ENCODE assay signal across 23 mouse cellular contexts in genomic region chr3:71220379-71220778, GRCm38 (mm10).
A peak's percentile ranks its signal among the peaks of the same experiment; 100 is the strongest.
DNase-seq lines count a peak whose midpoint lies in the region; ATAC-seq and TF ChIP-seq lines count a peak whose summit lies in the region.
"Had no signal": no experiment of that assay in that cellular context is flagged by ENCODE, and none has a peak within 500 bp of the region (broad histone marks: within the 10 kb centered on the region; RNA-seq: fewer than 3 reads in every experiment).

No protein-coding gene starts in this region.

- H3K4me2 ChIP-seq in forebrain, embryonic 16.5 days (ENCODE audit: low read length), result no peak overlapping the region
- H3K4me2 ChIP-seq in forebrain, embryonic 11.5 days (ENCODE audit: low read depth, low read length, severe bottlenecking), result no peak overlapping the region
- no peak overlapping the region for H3K4me2 ChIP-seq in hindbrain, embryonic 14.5 days (replicated peaks)
- H3K4me2 ChIP-seq: forebrain, embryonic 12.5 days; forebrain, embryonic 15.5 days; heart, embryonic 13.5 days; hindbrain, embryonic 15.5 days had no signal

- H3K4me1 ChIP-seq in forebrain, embryonic 16.5 days (replicated peaks; ENCODE audit: control insufficient read depth, insufficient read depth, low read length), result no peaks in the 10 kb centered on the region
- H3K4me1 ChIP-seq in forebrain, embryonic 11.5 days (replicated peaks; ENCODE audit: control insufficient read depth, insufficient read depth, low read length), result no peaks in the 10 kb centered on the region
- H3K4me1 ChIP-seq in hindbrain, embryonic 14.5 days (replicated peaks; ENCODE audit: control insufficient read depth, insufficient read depth, low read length), result no peaks in the 10 kb centered on the region
- H3K4me1 ChIP-seq: forebrain, embryonic 12.5 days; forebrain, embryonic 15.5 days; heart, embryonic 10.5 days; heart, embryonic 13.5 days; hindbrain, embryonic 15.5 days had no signal

- ATAC-seq in forebrain, embryonic 16.5 days, result peak; percentile 43; the same call in 1 of the 2 replicates
- no peak for ATAC-seq in forebrain, embryonic 11.5 days (replicated peaks; ENCODE audit: low FRiP score)
- no peak for ATAC-seq in hindbrain, embryonic 14.5 days (ENCODE audit: low FRiP score)
- ATAC-seq: activated CD4-positive, CD25-positive, alpha-beta regulatory T cell, adult 4 months; forebrain, embryonic 15.5 days had no signal

- no peak for TF ChIP-seq CTCF in layer of hippocampus, adult 2 months (conservative IDR thresholded peaks at IDR 0.05)

- H3K9me3 ChIP-seq in forebrain, embryonic 16.5 days (ENCODE audit: control insufficient read depth, low read length), result no peaks in the 10 kb centered on the region
- no peaks in the 10 kb centered on the region for H3K9me3 ChIP-seq in forebrain, embryonic 11.5 days (ENCODE audit: control insufficient read depth, low read length)
- H3K9me3 ChIP-seq in hindbrain, embryonic 14.5 days (ENCODE audit: control insufficient read depth, low read length), result no peaks in the 10 kb centered on the region
- H3K9me3 ChIP-seq: forebrain, embryonic 12.5 days; forebrain, embryonic 15.5 days; heart, embryonic 10.5 days; heart, embryonic 13.5 days; hindbrain, embryonic 15.5 days had no signal

- H3K9ac ChIP-seq in forebrain, embryonic 16.5 days (replicated peaks; ENCODE audit: low read depth, low read length), result no peak overlapping the region
- no peak overlapping the region for H3K9ac ChIP-seq in forebrain, embryonic 11.5 days (ENCODE audit: low read length)
- no peak overlapping the region for H3K9ac ChIP-seq in hindbrain, embryonic 14.5 days
- H3K9ac ChIP-seq: forebrain, embryonic 12.5 days; forebrain, embryonic 15.5 days; heart, embryonic 13.5 days; hindbrain, embryonic 15.5 days had no signal

- no peak overlapping the region for H3K27ac ChIP-seq in forebrain, embryonic 16.5 days (ENCODE audit: low read length)
- no peak overlapping the region for H3K27ac ChIP-seq in forebrain, embryonic 11.5 days (ENCODE audit: low read depth, low read length)
- peak overlapping the region; percentile 8; the same call in 1 of the 2 replicates for H3K27ac ChIP-seq in layer of hippocampus, adult 2 months
- no peak overlapping the region for H3K27ac ChIP-seq in hindbrain, embryonic 14.5 days
- H3K27ac ChIP-seq: forebrain, embryonic 12.5 days; forebrain, embryonic 15.5 days; heart, adult 2 months; heart, embryonic 10.5 days; heart, embryonic 13.5 days; hindbrain, embryonic 15.5 days had no signal

- no peaks in the 10 kb centered on the region for H3K27me3 ChIP-seq in forebrain, embryonic 16.5 days (replicated peaks; ENCODE audit: control insufficient read depth, insufficient read depth, low read length)
- H3K27me3 ChIP-seq in forebrain, embryonic 11.5 days (ENCODE audit: control insufficient read depth, insufficient read depth, low read length), result no peaks in the 10 kb centered on the region
- no peaks in the 10 kb centered on the region for H3K27me3 ChIP-seq in hindbrain, embryonic 14.5 days (ENCODE audit: control insufficient read depth, insufficient read depth, low read length)
- H3K27me3 ChIP-seq: forebrain, embryonic 12.5 days; forebrain, embryonic 15.5 days; heart, embryonic 13.5 days; hindbrain, embryonic 15.5 days had no signal

- H3K36me3 ChIP-seq in forebrain, embryonic 16.5 days (ENCODE audit: control insufficient read depth, insufficient read depth), result no peaks in the 10 kb centered on the region
- no peaks in the 10 kb centered on the region for H3K36me3 ChIP-seq in forebrain, embryonic 11.5 days (ENCODE audit: control insufficient read depth, insufficient read depth, low read length)
- no peaks in the 10 kb centered on the region for H3K36me3 ChIP-seq in hindbrain, embryonic 14.5 days (replicated peaks; ENCODE audit: control insufficient read depth, insufficient read depth)
- H3K36me3 ChIP-seq: forebrain, embryonic 12.5 days; forebrain, embryonic 15.5 days; heart, embryonic 10.5 days; heart, embryonic 13.5 days; hindbrain, embryonic 15.5 days had no signal

- DNase-seq in forebrain, embryonic 11.5 days (ENCODE audit: low spot score), result no peak
- DNase-seq in layer of hippocampus, adult 2 months (ENCODE audit: low spot score in 2 of 2), result peak in 1 of 2 experiments; percentile 7
- DNase-seq in layer of hippocampus, postnatal 36 days, result no peak
- DNase-seq in left cerebral cortex, adult 9 months (ENCODE audit: low spot score in 2 of 2), result peak; percentile 2 to 10
- DNase-seq in left cerebral cortex, adult 8-10 months (ENCODE audit: low spot score in 2 of 2), result no peak
- DNase-seq in hindbrain, embryonic 14.5 days (ENCODE audit: low spot score), result no peak
- DNase-seq: adrenal gland, adult 8-10 months; adrenal gland, postnatal 25 days; cerebellum, adult 18-20 months; cerebellum, adult 9-10 months; cerebellum, postnatal 14 days; gastrocnemius, postnatal 10 days; gastrocnemius, postnatal 36 days; heart, adult 2 months; heart, postnatal 14 days; heart, postnatal 4 days had no signal

- H3K4me3 ChIP-seq in forebrain, embryonic 16.5 days (replicated peaks; ENCODE audit: low read length), result no peak overlapping the region
- H3K4me3 ChIP-seq in forebrain, embryonic 11.5 days (ENCODE audit: low read depth, low read length), result no peak overlapping the region
- H3K4me3 ChIP-seq in layer of hippocampus, adult 2 months, result no peak overlapping the region
- no peak overlapping the region for H3K4me3 ChIP-seq in hindbrain, embryonic 14.5 days (replicated peaks; ENCODE audit: low read length)
- H3K4me3 ChIP-seq: forebrain, embryonic 12.5 days; forebrain, embryonic 15.5 days; heart, adult 2 months; heart, embryonic 10.5 days; heart, embryonic 13.5 days; hindbrain, embryonic 15.5 days had no signal

- 67% methylated on average over 3 of the region's 3 CpGs for WGBS in forebrain, embryonic 16.5 days
- WGBS in forebrain, embryonic 11.5 days, result 87% methylated on average over 3 of the region's 3 CpGs
- WGBS in hindbrain, embryonic 14.5 days, result 83% methylated on average over 3 of the region's 3 CpGs

Comparison
In these comparisons a context has a peak if more than half of its experiments do, and no peak if none do; other contexts are left out.
1. DNase-seq: peak in left cerebral cortex, adult 9 months (2 of 2); none in forebrain, embryonic 11.5 days (single experiment), layer of hippocampus, postnatal 36 days (0 of 2), left cerebral cortex, adult 8-10 months (0 of 2) and hindbrain, embryonic 14.5 days (single experiment).